Mouse (Mus musculus): ENCODE data around the gene Lrrk2. TPM values are rescaled to one million over a fixed set of nuclear protein-coding genes. Genes with fewer than 3 reads are reported as not detected.

The Lrrk2 gene
- polyA plus RNA-seq (2012; ENCODE audit: low replicate concordance), result 0.44 and 0.93 TPM in 2 replicates

DNA sequence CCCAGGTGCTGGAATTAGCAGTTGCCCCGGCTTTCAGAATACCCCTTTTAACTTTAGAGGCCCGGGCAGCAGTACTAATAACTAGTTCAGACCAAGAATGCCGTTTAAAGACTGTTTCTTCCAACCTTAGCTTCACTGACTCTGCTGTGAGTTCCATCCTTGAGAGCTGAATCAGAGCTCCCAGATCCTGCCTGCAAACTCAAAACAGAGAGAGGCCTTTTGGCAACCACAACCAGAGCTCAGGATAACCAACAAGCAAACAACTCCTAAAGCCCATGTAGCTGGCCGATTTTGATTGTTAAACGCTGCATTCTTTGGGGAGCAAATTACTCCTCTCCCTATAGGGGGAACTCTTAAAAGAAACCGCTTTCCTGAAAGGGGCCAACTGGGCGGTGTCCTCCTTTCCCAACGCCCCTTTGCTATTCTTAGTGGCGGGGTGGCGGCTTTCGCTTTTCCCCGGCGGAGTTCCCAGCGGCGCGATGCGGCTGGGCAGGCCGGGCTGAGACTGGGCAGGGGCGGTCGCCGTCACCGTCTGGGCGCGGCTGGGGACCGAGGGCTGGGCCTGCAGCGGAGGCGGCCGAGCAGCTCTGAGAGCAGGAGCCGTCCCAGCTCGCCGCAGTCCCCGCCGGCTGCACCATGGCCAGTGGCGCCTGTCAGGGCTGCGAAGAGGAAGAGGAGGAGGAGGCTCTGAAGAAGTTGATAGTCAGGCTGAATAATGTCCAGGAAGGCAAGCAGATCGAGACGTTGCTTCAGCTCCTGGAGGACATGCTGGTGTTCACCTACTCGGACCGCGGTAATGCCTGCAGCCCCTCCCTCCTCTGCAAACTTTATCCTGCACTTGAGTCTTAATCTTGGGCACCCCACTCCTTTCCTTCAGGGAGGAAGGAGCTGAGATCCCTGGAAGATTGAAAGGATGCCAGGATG is at the start of gene Lrrk2:
TSS of gene Lrrk2 (plus strand) at position 531 of the 924 bp plus-strand sequence.

DNA sequence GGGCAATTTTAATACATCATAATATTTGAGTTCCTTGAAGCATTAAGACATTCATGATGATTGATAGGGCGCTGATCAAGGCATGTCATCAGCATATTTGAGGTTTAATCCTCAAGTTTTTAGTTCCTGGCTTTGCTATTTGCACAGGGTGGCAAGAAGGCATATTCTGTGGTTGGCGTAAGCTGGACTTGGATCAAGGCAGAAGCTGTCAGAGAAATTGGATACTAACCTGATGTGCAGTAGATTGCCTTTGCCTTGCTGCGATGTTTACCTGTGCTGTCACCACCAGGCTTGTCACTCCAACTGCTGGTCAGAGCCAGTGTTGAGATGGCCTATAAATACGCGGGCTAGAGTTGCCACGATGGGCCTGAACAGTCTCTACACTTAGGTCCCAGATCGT is 165.0 kb downstream of the Lrrk2 start, which contains the start of gene Smgc:
TSS of gene Smgc (plus strand) at position 301 of the 400 bp plus-strand sequence.

Other genes starting within 250 kb of the Lrrk2 start
- gene Slc2a13, start 99.9 kb upstream of the Lrrk2 start, polyA plus RNA-seq (2012; ENCODE audit: low replicate concordance), result 0.06 TPM in 1 of 2 replicates, not detected in the other
- gene Smgc, start 165.1 kb downstream of the Lrrk2 start, polyA plus RNA-seq (2012; ENCODE audit: low replicate concordance), result not detected in 2 replicates